Mouse (Mus musculus) heart, embryonic 16.5 days (tissue): ENCODE measurements around the gene Slc1a2. TPM values are rescaled to one million over a fixed set of nuclear protein-coding genes. Genes with fewer than 3 reads are reported as not detected.

Experiments
- polyA plus RNA-seq: library from polyadenylated mRNA; unstranded; fragments of >200 nt; fragmentation: Nextera tagmentation; extraction: Ambion mirVana; gene quantifications from 2 replicates; pipeline ENCODE4 v1.2.1, GENCODE M21; 2015

Slc1a2 gene
- polyA plus RNA-seq, 1 experiment from 2014 or later: 0.32 TPM

Other genes with a start within 250 kb of the Slc1a2 start
- 1.6 and 1.7 TPM in 2 replicates for gene Fjx1, start 206.2 kb upstream of the Slc1a2 start, polyA plus RNA-seq
- gene Pamr1, start 108.6 kb upstream of the Slc1a2 start, polyA plus RNA-seq: 3.5 and 3.7 TPM in 2 replicates
- gene Cd44, start 243.0 kb downstream of the Slc1a2 start, polyA plus RNA-seq: 17.3 and 19.1 TPM in 2 replicates